Mouse (Mus musculus) small intestine, adult 2 months (tissue): ENCODE measurements around the gene Aff3.

ENCODE experiments used
- CTCF ChIP-seq: fragments of 200-500 bp; IDR thresholded peaks from 2 replicates; pipeline ENCODE4 v1.5.1; 2012; ENCODE audit warnings: low read depth, mild to moderate bottlenecking, control low read depth, inconsistent platforms, low read length, moderate library complexity, mixed read lengths; ENCODE audit not compliant: insufficient replicate concordance, insufficient read length; ENCODE audit errors: extremely low read depth
- POLR2A ChIP-seq: fragments of 200-500 bp; IDR thresholded peaks from 2 replicates; pipeline ENCODE4 v1.6.1; 2012; ENCODE audit warnings: low read depth, mild to moderate bottlenecking, control low read depth, inconsistent platforms, low read length, moderate library complexity

GRCm38 (mm10) chr1:38384457-38385121, 280.2 kb downstream of the Aff3 start:
- TF ChIP-seq CTCF, result no peak
- no peak for TF ChIP-seq POLR2A
